Mouse (Mus musculus) heart, postnatal 36 days (tissue): Measurements from ENCODE around the gene Psmd7. TPM values are rescaled to one million over a fixed set of nuclear protein-coding genes. Genes with fewer than 3 reads are reported as not detected.
"Not testable (repeated sequence)": the region's sequence is repeated elsewhere in the genome, so short reads cannot be mapped to it uniquely, and the experiment has no call there.

Source experiments
- DNase-seq, 2 experiments: peaks; one replicate each; pipeline ENCODE4 v3.0.0; 2021 to 2022
- intact Hi-C: fragments of 180-260 bp; cut with DNase I; formaldehyde crosslinking; loops from one replicate; pipeline ENCODE4 v1.15.1; 2025
- total RNA-seq, 2 experiments: library from RNA; stranded (reverse); gene quantifications; 2 replicates each; pipeline ENCODE4 v1.2.3; 2021

Psmd7 gene
- 100 to 1,000 TPM in 1 of 2 experiments, 10 to 100 TPM in 1; 95.7 to 104 TPM for total RNA-seq

- peak; percentile 95 to 96 for DNase-seq
- intact Hi-C loops = loop anchor here (10.0 kb wide), 1 partner anchor 1977 kb away; the partner anchor contains the start of genes Dhx38 and Txnl4b
Measured at GRCm38 (mm10) chr8:107587995-107588780, at the start of gene Psmd7. Gene Psmd7, minus strand, starts transcription at chr8:107588464.

- intact Hi-C loops = no loop called here
- no peak for DNase-seq
Measured at GRCm38 (mm10) chr8:107633734-107634133, 45.5 kb upstream of the Psmd7 start.

- intact Hi-C loops = no loop called here
- DNase-seq = no peak
Measured at GRCm38 (mm10) chr8:107629701-107630100, 41.4 kb upstream of the Psmd7 start.

- no peak for DNase-seq
- intact Hi-C loops = no loop called here
Measured at GRCm38 (mm10) chr8:107628501-107629149, 40.4 kb upstream of the Psmd7 start.

- DNase-seq = no peak
- intact Hi-C loops = no loop called here
Measured at GRCm38 (mm10) chr8:107627881-107628280, 39.6 kb upstream of the Psmd7 start.

GRCm38 (mm10) chr8:107624301-107624700, 36.0 kb upstream of the Psmd7 start:
- DNase-seq, intact Hi-C loops: not testable (repeated sequence)

- intact Hi-C loops = no loop called here
- DNase-seq = no peak
Measured at GRCm38 (mm10) chr8:107621930-107622623, 33.8 kb upstream of the Psmd7 start.

GRCm38 (mm10) chr8:107621136-107621535, 32.9 kb upstream of the Psmd7 start:
- no peak for DNase-seq
- intact Hi-C loops = no loop called here

GRCm38 (mm10) chr8:107618499-107618898, 30.2 kb upstream of the Psmd7 start:
- intact Hi-C loops = no loop called here
- DNase-seq = no peak

- DNase-seq = no peak
- intact Hi-C loops = no loop called here
Measured at GRCm38 (mm10) chr8:107613411-107613810, 25.1 kb upstream of the Psmd7 start.

- intact Hi-C loops = no loop called here
- no peak for DNase-seq
Measured at GRCm38 (mm10) chr8:107610845-107611244, 22.6 kb upstream of the Psmd7 start.

- no peak for DNase-seq
- intact Hi-C loops = loop anchor here (10.0 kb wide), 2 partner anchors 276 to 1926 kb away; no protein-coding TSS in a partner anchor
Measured at GRCm38 (mm10) chr8:107608751-107609150, 20.5 kb upstream of the Psmd7 start.

GRCm38 (mm10) chr8:107603026-107603425, 14.8 kb upstream of the Psmd7 start:
- intact Hi-C loops = loop anchor here (5.0 to 10.0 kb wide), 3 partner anchors 282 to 1932 kb away; no protein-coding TSS in a partner anchor
- peak; percentile 40 to 60 for DNase-seq

GRCm38 (mm10) chr8:107599691-107600090, 11.4 kb upstream of the Psmd7 start:
- intact Hi-C loops = loop anchor here (5.0 to 10.0 kb wide), 3 partner anchors 285 to 1935 kb away; no protein-coding TSS in a partner anchor
- DNase-seq = no peak

- intact Hi-C loops = no loop called here
- DNase-seq = no peak
Measured at GRCm38 (mm10) chr8:107597731-107598130, 9.5 kb upstream of the Psmd7 start.

- intact Hi-C loops = no loop called here
Measured at GRCm38 (mm10) chr8:107594817-107595216, 6.6 kb upstream of the Psmd7 start.

GRCm38 (mm10) chr8:107593967-107594729, 5.9 kb upstream of the Psmd7 start:
- no peak for DNase-seq
- intact Hi-C loops = no loop called here

More at GRCm38 (mm10) chr8:107594817-107595216, 6.6 kb upstream of the Psmd7 start:
- no peak for DNase-seq

- intact Hi-C loops = loop anchor here (10.0 kb wide), 1 partner anchor 1977 kb away; the partner anchor contains the start of genes Dhx38 and Txnl4b
- no peak for DNase-seq
Measured at GRCm38 (mm10) chr8:107587429-107587994, 752 bp downstream of the Psmd7 start.

GRCm38 (mm10) chr8:107582136-107582535, 6.1 kb downstream of the Psmd7 start:
- intact Hi-C loops = loop anchor here (10.0 kb wide), 1 partner anchor 1983 kb away; the partner anchor contains the start of genes Dhx38 and Txnl4b
- DNase-seq = no peak

- DNase-seq = no peak
- intact Hi-C loops = loop anchor here (10.0 kb wide), 1 partner anchor 1983 kb away; the partner anchor contains the start of genes Dhx38 and Txnl4b
Measured at GRCm38 (mm10) chr8:107581536-107581935, 6.7 kb downstream of the Psmd7 start.
